Mouse (Mus musculus): ENCODE results near the gene Rhoa. TPM values are rescaled to one million over a fixed set of nuclear protein-coding genes. Genes with fewer than 3 reads are reported as not detected.

The Rhoa gene
- polyA plus RNA-seq, 1 experiment = 187 TPM

- H3K4me3 ChIP-seq (ENCODE audit: insufficient read depth, low read depth, low read length) = no peak overlapping the region
- no peak overlapping the region for H3K27ac ChIP-seq (ENCODE audit: insufficient read depth, low read depth, low read length)
- no peak for TF ChIP-seq CTCF (IDR thresholded peaks at IDR 0.05; ENCODE audit: insufficient read depth, low read depth, low read length)
- no peak for TF ChIP-seq POLR2A (IDR thresholded peaks at IDR 0.05; ENCODE audit: insufficient read depth, low read depth, low read length)
- WGBS = 88% methylated on average over 5 of the region's 5 CpGs
- no peaks in the 10 kb centered on the region for H3K4me1 ChIP-seq (ENCODE audit: control insufficient read depth, insufficient read depth, low read length)
Measured at GRCm38 (mm10) chr9:108378736-108379135, 72.8 kb downstream of the Rhoa start.

GRCm38 (mm10) chr9:108379294-108379693 is 73.4 kb downstream of the Rhoa start:
- no peak overlapping the region for H3K27ac ChIP-seq (ENCODE audit: insufficient read depth, low read depth, low read length)
- no peak overlapping the region for H3K4me3 ChIP-seq (ENCODE audit: insufficient read depth, low read depth, low read length)
- TF ChIP-seq POLR2A (IDR thresholded peaks at IDR 0.05; ENCODE audit: insufficient read depth, low read depth, low read length) = no peak
- no peak for TF ChIP-seq CTCF (IDR thresholded peaks at IDR 0.05; ENCODE audit: insufficient read depth, low read depth, low read length)
- 66% methylated on average over 4 of the region's 4 CpGs for WGBS
- no peaks in the 10 kb centered on the region for H3K4me1 ChIP-seq (ENCODE audit: control insufficient read depth, insufficient read depth, low read length)

- no peak for TF ChIP-seq CTCF (IDR thresholded peaks at IDR 0.05; ENCODE audit: insufficient read depth, low read depth, low read length)
- no peak for TF ChIP-seq POLR2A (IDR thresholded peaks at IDR 0.05; ENCODE audit: insufficient read depth, low read depth, low read length)
- Histone ChIP-seq H3K4me1 (ENCODE audit: control insufficient read depth, insufficient read depth, low read length) (no peaks in the 10 kb centered on the region), H3K4me3 (ENCODE audit: insufficient read depth, low read depth, low read length) (no peak overlapping the region), H3K27ac (ENCODE audit: insufficient read depth, low read depth, low read length) (no peak overlapping the region)
- 92% methylated on average over 9 of the region's 9 CpGs for WGBS
Measured at GRCm38 (mm10) chr9:108381382-108381781, 75.5 kb downstream of the Rhoa start.

- H3K4me1 ChIP-seq (ENCODE audit: control insufficient read depth, insufficient read depth, low read length) = no peaks in the 10 kb centered on the region
- no peak overlapping the region for H3K4me3 ChIP-seq (ENCODE audit: insufficient read depth, low read depth, low read length)
- no peak overlapping the region for H3K27ac ChIP-seq (ENCODE audit: insufficient read depth, low read depth, low read length)
- 85% methylated on average over 7 of the region's 7 CpGs for WGBS
- no peak for TF ChIP-seq POLR2A (IDR thresholded peaks at IDR 0.05; ENCODE audit: insufficient read depth, low read depth, low read length)
- TF ChIP-seq CTCF (IDR thresholded peaks at IDR 0.05; ENCODE audit: insufficient read depth, low read depth, low read length) = no peak
Measured at GRCm38 (mm10) chr9:108385006-108385405, 79.1 kb downstream of the Rhoa start.

GRCm38 (mm10) chr9:108386816-108387215 is 80.9 kb downstream of the Rhoa start:
- no peak for TF ChIP-seq POLR2A (IDR thresholded peaks at IDR 0.05; ENCODE audit: insufficient read depth, low read depth, low read length)
- no peak for TF ChIP-seq CTCF (IDR thresholded peaks at IDR 0.05; ENCODE audit: insufficient read depth, low read depth, low read length)
- WGBS = 81% methylated on average over 4 of the region's 4 CpGs
- H3K27ac ChIP-seq (ENCODE audit: insufficient read depth, low read depth, low read length) = no peak overlapping the region
- H3K4me1 ChIP-seq (ENCODE audit: control insufficient read depth, insufficient read depth, low read length) = no peaks in the 10 kb centered on the region
- no peak overlapping the region for H3K4me3 ChIP-seq (ENCODE audit: insufficient read depth, low read depth, low read length)

Other genes starting within 250 kb of the Rhoa start
- gene Mst1, start 225.7 kb upstream of the Rhoa start, polyA plus RNA-seq (2012; ENCODE audit: insufficient read depth, insufficient read length, low replicate concordance, missing spikeins) = not detected in 2 replicates
- not detected in 2 replicates for gene Rnf123, start 222.8 kb upstream of the Rhoa start, polyA plus RNA-seq (2012; ENCODE audit: insufficient read depth, insufficient read length, low replicate concordance, missing spikeins)
- not detected in 2 replicates for gene Apeh, start 211.5 kb upstream of the Rhoa start, polyA plus RNA-seq (2012; ENCODE audit: insufficient read depth, insufficient read length, low replicate concordance, missing spikeins)
- gene Bsn, start 115.7 kb upstream of the Rhoa start, polyA plus RNA-seq (2012; ENCODE audit: insufficient read depth, insufficient read length, low replicate concordance, missing spikeins) = not detected in 2 replicates
- gene Dag1, start 42.2 kb upstream of the Rhoa start, polyA plus RNA-seq (2012; ENCODE audit: insufficient read depth, insufficient read length, low replicate concordance, missing spikeins) = not detected in 2 replicates
- gene Nicn1, start 15.7 kb upstream of the Rhoa start, polyA plus RNA-seq (2012; ENCODE audit: insufficient read depth, insufficient read length, low replicate concordance, missing spikeins) = not detected in 2 replicates
- gene Amt, start 9.3 kb upstream of the Rhoa start, polyA plus RNA-seq (2012; ENCODE audit: insufficient read depth, insufficient read length, low replicate concordance, missing spikeins) = not detected in 2 replicates
- not detected in 2 replicates for gene Tcta, start within 50 bp of the Rhoa start, polyA plus RNA-seq (2012; ENCODE audit: insufficient read depth, insufficient read length, low replicate concordance, missing spikeins)
- not detected in 2 replicates for gene Gpx1, start 32.8 kb downstream of the Rhoa start, polyA plus RNA-seq (2012; ENCODE audit: insufficient read depth, insufficient read length, low replicate concordance, missing spikeins)
- gene Usp4, start 41.7 kb downstream of the Rhoa start, polyA plus RNA-seq (2012; ENCODE audit: insufficient read depth, insufficient read length, low replicate concordance, missing spikeins) = not detected in 2 replicates
- not detected in 2 replicates for gene 1700102P08Rik, start 86.7 kb downstream of the Rhoa start, polyA plus RNA-seq (2012; ENCODE audit: insufficient read depth, insufficient read length, low replicate concordance, missing spikeins)
- gene Ccdc36, start 122.4 kb downstream of the Rhoa start, polyA plus RNA-seq (2012; ENCODE audit: insufficient read depth, insufficient read length, low replicate concordance, missing spikeins) = not detected in 2 replicates
- not detected in 2 replicates for gene BC048562, start 130.4 kb downstream of the Rhoa start, polyA plus RNA-seq (2012; ENCODE audit: insufficient read depth, insufficient read length, low replicate concordance, missing spikeins)
- not detected in 2 replicates for gene Ccdc71, start 154.4 kb downstream of the Rhoa start, polyA plus RNA-seq (2012; ENCODE audit: insufficient read depth, insufficient read length, low replicate concordance, missing spikeins)
- gene Klhdc8b, start 155.5 kb downstream of the Rhoa start, polyA plus RNA-seq (2012; ENCODE audit: insufficient read depth, insufficient read length, low replicate concordance, missing spikeins) = not detected in 2 replicates
- not detected in 2 replicates for gene Lamb2, start 173.6 kb downstream of the Rhoa start, polyA plus RNA-seq (2012; ENCODE audit: insufficient read depth, insufficient read length, low replicate concordance, missing spikeins)
- 102 and 511 TPM in 2 replicates for gene Usp19, start 184.5 kb downstream of the Rhoa start, polyA plus RNA-seq (2012; ENCODE audit: insufficient read depth, insufficient read length, low replicate concordance, missing spikeins)
- gene Qars, start 201.6 kb downstream of the Rhoa start, polyA plus RNA-seq (2012; ENCODE audit: insufficient read depth, insufficient read length, low replicate concordance, missing spikeins) = not detected in 2 replicates
- gene Qrich1, start 210.7 kb downstream of the Rhoa start, polyA plus RNA-seq (2012; ENCODE audit: insufficient read depth, insufficient read length, low replicate concordance, missing spikeins) = not detected in 2 replicates